Mouse (Mus musculus): ENCODE measurements around the gene Cd80.
"Not testable (repeated sequence)": the region's sequence is repeated elsewhere in the genome, so short reads cannot be mapped to it uniquely, and the experiment has no call there.

Gene Cd80

DNA sequence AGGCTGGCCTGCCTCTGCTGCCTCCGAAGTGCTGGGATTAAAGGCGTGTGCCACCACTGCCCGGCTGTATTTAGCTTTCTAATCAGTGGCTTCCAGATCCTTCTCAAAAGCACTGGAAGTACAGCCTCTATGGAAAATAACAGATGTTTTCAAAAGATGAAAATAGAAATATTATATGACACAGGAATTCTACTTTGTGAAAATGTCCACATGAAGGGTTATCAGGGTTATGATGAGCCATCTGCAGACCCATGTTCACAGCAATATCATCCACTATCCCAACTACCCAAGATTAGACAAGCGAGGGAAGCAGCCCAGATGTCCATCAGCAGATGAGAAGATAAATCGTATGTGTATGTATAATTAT lies 17.1 kb downstream of the Cd80 start:
- no peak for DNase-seq (ENCODE audit: low read depth, low spot score)

DNA sequence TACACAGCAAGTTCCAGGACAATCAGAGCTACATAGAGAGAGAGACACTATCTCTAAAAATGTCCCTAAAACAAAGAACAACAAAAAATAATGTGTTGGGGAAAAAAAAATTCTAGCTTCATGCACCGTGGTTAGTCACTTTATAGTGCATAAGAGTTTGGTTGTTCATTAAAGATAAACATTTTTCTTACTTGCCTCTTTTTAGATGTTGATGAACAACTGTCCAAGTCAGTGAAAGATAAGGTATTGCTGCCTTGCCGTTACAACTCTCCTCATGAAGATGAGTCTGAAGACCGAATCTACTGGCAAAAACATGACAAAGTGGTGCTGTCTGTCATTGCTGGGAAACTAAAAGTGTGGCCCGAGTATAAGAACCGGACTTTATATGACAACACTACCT lies 18.3 kb downstream of the Cd80 start:
- no peak for DNase-seq (ENCODE audit: low read depth, low spot score)

- DNase-seq (ENCODE audit: low read depth, low spot score): no peak
Measured at GRCm38 (mm10) chr16:38474677-38475286, 19.4 kb downstream of the Cd80 start.

GRCm38 (mm10) chr16:38475681-38476311 lies 20.4 kb downstream of the Cd80 start:
- DNase-seq (ENCODE audit: low read depth, low spot score): no peak

GRCm38 (mm10) chr16:38476312-38477240 lies 21.2 kb downstream of the Cd80 start:
- DNase-seq (ENCODE audit: low read depth, low spot score): peak; percentile 15

DNA sequence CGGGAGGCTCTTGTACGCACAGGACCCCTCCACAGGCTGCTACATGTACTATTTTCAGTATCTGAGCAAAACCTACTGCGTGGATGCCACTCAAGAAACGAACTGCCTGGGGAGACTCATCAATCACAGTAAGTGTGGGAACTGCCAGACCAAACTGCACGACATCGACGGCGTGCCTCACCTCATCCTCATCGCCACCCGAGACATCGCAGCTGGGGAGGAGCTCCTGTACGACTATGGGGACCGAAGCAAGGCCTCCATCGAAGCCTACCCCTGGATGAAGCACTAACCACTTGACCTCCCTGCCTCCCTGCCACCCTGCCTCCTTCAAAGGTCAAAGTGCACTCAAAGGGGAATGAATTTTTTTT lies 21.9 kb downstream of the Cd80 start:
- not testable (repeated sequence) for DNase-seq (ENCODE audit: low read depth, low spot score)

DNA sequence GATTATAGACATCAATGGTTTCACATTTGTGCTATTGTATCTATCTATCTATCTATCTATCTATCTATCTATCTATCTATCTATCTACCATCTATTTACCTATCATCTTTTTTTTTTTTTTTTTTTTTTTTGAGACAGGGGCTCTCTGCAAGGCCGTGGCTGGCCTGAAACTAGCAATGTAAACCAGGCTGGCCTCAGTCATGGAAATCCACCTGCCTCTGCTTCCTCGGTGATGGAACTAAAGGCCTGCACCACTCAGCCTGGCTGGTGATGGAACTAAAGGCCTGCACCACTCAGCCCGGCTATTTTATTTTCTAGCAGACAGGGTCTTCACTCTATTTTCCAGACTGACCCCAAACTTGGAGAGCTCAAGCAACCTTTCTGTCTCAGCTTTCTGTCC lies 22.9 kb downstream of the Cd80 start:
- DNase-seq (ENCODE audit: low read depth, low spot score): no peak

GRCm38 (mm10) chr16:38481327-38481726 lies 26.0 kb downstream of the Cd80 start:
- no peak for DNase-seq (ENCODE audit: low read depth, low spot score)

DNA sequence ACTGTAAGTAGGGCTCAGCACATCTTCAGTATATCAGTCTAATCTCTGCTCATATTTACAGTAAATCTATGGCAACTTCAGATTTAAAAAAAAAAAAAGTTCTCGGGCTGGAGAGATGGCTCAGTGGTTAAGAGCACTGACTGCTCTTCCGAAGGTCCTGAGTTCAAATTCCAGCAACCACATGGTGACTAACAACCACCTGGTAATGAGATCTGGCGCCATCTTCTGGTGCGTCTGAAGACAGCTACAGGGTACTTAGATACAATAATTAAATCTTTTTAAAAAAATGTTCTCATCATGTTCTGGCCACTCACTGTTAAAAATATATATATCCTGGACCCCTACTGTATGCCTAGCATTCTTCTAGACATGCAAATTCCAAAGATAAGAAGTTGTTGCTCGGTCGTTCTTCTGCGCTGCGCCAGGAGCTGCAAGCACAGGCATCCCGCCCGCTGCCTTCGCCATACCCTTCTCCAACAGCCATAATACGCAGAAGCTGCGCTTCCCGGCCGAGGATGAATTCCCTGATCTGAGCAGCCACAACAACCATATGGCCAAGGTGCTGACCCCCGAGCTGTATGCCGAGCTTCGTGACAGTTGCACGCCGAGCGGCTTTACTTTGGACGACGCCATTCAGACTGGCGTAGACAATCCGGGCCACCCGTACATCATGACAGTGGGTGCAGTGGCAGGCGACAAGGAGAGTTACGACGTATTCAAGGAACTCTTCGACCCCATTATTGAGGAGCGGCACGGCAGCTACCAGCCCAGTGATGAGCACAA lies 27.6 kb downstream of the Cd80 start:
- DNase-seq (ENCODE audit: low read depth, low spot score): peak; percentile 18

DNA sequence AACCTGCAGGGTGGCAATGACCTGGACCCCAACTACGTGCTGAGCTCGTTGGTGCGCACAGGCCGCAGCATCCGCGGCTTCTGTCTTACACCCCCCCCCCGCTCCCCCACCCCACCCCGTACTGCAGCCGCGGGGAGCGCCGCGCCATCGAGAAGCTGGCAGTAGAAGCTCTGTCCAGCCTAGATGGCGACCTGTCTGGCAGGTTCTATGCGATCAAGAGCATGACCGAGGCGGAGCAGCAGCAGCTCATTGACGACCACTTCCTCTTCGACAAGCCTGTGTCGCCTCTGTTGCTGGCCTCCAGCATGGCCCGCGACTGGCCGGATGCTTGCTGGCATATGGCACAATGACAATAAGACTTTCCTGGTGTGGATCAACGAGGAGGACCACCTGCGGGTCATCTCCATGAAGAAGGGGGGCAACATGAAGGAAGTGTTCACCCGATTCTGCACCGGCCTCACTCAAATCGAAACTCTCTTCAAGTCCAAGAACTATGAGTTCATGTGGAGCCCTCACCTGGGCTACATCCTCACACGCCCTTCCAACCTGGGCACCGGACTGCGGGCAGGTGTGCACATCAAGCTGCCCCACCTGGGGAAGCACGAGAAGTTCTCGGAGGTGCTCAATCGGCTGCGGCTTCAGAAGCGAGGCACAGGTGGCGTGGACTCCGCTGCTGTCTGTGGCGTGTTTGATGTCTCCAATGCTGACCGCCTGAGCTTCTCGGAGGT lies 28.4 kb downstream of the Cd80 start:
- no peak for DNase-seq (ENCODE audit: low read depth, low spot score)

DNA sequence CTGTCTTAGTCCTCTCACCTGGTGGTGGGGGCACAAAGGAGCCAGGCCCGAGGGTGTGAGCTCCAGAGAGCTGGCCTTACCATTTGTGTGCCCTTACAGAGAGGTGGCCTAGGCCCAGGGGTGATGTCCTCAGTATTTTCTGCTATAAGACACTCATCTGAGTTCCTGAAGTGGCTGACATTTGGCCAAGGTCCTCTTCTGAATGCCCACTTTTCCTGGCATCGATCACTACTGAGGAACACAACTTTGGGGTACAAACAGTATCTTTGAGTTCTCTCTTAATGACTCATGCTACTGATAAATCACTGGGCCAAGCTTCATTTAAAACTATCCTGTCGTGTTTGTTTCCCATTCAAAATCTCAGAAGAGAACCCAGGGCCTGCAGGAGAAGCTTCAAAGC lies 37.2 kb downstream of the Cd80 start:
- DNase-seq (ENCODE audit: low read depth, low spot score): no peak

DNA sequence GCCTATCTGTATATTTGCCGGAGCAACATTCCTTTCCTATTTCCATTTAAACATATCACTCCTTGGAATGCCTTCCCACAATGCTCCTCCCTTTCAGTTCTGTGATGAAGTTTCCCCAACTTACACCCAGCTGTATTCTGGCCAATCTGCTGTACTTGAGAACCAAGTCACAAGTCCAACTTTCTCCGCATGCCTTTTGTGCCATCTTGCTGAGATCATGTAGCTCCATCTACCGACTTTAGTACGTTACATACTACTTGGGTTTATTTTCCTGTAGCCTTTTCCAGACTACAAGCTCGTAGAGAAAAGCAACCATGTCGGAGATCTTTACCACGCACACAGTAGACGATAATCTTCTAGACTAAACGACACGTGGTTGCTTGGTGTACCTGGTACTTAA lies 38.5 kb downstream of the Cd80 start:
- peak; percentile 22 for DNase-seq (ENCODE audit: low read depth, low spot score)

DNA sequence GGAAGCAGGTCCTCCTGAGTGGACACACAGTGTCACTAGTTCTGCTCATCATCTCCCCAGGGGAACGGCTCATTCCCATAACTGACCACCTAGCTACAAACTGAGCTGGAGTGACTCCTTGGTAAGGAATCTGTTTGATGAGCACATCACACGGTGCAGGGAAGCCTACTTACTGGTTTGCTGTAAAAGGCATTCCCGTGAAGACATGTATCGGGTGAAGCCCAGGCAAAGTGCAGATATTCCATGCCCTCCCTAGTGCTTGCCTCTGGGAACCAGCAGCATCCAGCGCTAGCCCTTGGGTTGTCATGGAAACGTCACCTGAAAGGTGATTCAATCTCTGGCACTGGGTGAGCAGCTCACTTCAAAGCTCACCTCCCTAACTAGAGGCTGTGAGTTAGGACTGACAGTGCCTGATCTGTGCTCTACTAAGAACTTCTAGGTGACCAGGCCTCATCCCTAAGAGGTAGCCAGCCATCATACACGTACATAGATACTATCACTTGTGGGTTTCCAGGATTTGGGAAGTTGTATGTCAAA lies 41.3 kb downstream of the Cd80 start:
- no peak for DNase-seq (ENCODE audit: low read depth, low spot score)

- DNase-seq (ENCODE audit: low read depth, low spot score): no peak
Measured at GRCm38 (mm10) chr16:38502469-38502868, 47.1 kb downstream of the Cd80 start.

DNA sequence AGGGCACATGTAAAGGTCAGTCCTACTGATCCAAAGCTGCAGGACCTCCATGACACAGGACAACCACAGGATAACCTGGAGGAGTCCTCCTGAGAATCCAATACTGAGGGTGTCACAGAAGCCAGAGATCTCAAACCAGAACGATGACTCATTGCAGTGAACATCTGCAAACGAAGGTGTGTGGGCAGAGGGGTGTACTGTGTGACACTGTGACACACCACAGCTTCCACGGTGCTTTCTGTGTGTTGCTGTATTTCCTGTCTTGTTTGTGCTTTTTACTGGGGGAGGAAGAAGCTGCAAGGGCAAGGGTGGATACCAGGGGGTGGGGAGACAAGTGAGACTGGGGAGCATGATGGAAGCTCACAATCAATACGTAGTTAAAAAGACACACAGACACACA lies 48.2 kb downstream of the Cd80 start:
- no peak for DNase-seq (ENCODE audit: low read depth, low spot score)

DNA sequence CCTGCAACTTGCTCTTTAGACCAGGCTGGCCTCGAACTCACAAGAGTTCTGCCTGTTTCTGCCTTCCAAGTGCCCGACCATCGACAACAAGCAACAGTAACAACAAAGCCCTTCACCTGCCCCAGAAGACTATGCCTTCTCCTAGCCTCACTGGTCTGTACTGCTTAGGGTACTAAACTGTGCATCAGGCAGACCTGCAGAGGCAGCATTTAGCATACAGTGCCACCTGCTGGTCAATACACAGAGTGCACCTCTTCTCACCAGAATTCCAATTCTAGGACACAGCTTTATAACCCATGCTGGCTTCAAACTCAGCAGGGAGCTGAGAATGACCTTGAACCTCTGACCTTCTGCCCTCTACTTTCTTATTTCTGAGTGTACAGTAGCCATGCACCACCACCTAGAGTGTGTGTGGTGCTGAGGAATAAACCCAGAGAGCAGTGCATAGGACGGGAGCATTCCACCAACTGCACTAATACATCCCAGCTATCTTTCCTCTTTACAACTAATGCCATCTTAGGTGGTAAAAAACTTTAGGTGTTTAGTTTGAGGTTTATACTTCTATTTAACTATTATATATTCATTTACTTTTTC lies 50.8 kb downstream of the Cd80 start:
- DNase-seq (ENCODE audit: low read depth, low spot score): peak; percentile 55

- DNase-seq (ENCODE audit: low read depth, low spot score): no peak
Measured at GRCm38 (mm10) chr16:38510846-38511245, 55.5 kb downstream of the Cd80 start.

GRCm38 (mm10) chr16:38519140-38519539 lies 63.8 kb downstream of the Cd80 start:
- DNase-seq (ENCODE audit: low read depth, low spot score): no peak

GRCm38 (mm10) chr16:38521211-38521987 lies 66.0 kb downstream of the Cd80 start:
- DNase-seq (ENCODE audit: low read depth, low spot score): no peak

All from skeletal muscle tissue, adult 2 months (tissue).